Mouse (Mus musculus): ENCODE data around the gene Parp6. TPM values are rescaled to one million over a fixed set of nuclear protein-coding genes. Genes with fewer than 3 reads are reported as not detected.

Gene Parp6
- total RNA-seq (2021) = 10 to 100 TPM; 17.9 to 20.2 TPM

- intact Hi-C loops (cut with DNase I) = loop anchor here (2.0 to 5.0 kb wide), 2 partner anchors 41 to 62 kb away; partner anchors contain the start of gene Pkm
- peak; percentile 100 for DNase-seq (ENCODE audit: low spot score)
Observed at GRCm38 (mm10) chr9:59616622-59617306, at the start of gene Parp6. Gene Parp6, plus strand, starts transcription at chr9:59617284.

DNA sequence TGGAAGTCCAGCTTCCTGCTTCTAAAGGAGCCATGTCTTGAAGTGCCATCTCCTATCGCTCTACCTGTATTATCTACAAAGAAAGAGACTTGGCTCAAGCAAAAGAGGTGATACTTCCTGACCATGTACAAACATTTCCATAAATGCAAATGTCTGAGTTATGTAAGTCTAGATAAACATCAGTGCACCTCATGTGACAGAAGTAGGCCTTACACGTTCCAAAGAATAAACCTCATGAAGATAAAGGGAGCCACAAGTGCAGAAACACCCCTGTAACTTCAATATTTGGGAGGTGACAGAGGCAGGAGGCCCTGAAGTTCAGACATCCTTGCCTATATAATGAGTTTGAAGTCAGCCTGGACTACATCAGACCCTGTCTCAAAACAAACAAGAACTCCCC lies 45.2 kb upstream of the Parp6 start:
- DNase-seq (ENCODE audit: low spot score) = no peak
- intact Hi-C loops (cut with DNase I) = no loop called here

GRCm38 (mm10) chr9:59577401-59577800 lies 39.7 kb upstream of the Parp6 start:
- DNase-seq (ENCODE audit: low spot score) = no peak
- intact Hi-C loops (cut with DNase I) = no loop called here

- intact Hi-C loops (cut with DNase I) = no loop called here
- DNase-seq (ENCODE audit: low spot score) = peak; percentile 50
Observed at GRCm38 (mm10) chr9:59577844-59578504, 39.1 kb upstream of the Parp6 start, which contains the start of gene Celf6. Gene Celf6, plus strand, starts transcription at chr9:59577917.

GRCm38 (mm10) chr9:59578505-59578867 lies 38.6 kb upstream of the Parp6 start:
- no peak for DNase-seq (ENCODE audit: low spot score)
- intact Hi-C loops (cut with DNase I) = no loop called here

- intact Hi-C loops (cut with DNase I) = loop anchor here (1.0 kb wide), 1 partner anchor 18 kb away; no protein-coding TSS in a partner anchor
- DNase-seq (ENCODE audit: low spot score) = peak; percentile 27
Observed at GRCm38 (mm10) chr9:59584871-59585308, 32.2 kb upstream of the Parp6 start.

- intact Hi-C loops (cut with DNase I) = no loop called here
Observed at GRCm38 (mm10) chr9:59588252-59588651, 28.8 kb upstream of the Parp6 start.

DNA sequence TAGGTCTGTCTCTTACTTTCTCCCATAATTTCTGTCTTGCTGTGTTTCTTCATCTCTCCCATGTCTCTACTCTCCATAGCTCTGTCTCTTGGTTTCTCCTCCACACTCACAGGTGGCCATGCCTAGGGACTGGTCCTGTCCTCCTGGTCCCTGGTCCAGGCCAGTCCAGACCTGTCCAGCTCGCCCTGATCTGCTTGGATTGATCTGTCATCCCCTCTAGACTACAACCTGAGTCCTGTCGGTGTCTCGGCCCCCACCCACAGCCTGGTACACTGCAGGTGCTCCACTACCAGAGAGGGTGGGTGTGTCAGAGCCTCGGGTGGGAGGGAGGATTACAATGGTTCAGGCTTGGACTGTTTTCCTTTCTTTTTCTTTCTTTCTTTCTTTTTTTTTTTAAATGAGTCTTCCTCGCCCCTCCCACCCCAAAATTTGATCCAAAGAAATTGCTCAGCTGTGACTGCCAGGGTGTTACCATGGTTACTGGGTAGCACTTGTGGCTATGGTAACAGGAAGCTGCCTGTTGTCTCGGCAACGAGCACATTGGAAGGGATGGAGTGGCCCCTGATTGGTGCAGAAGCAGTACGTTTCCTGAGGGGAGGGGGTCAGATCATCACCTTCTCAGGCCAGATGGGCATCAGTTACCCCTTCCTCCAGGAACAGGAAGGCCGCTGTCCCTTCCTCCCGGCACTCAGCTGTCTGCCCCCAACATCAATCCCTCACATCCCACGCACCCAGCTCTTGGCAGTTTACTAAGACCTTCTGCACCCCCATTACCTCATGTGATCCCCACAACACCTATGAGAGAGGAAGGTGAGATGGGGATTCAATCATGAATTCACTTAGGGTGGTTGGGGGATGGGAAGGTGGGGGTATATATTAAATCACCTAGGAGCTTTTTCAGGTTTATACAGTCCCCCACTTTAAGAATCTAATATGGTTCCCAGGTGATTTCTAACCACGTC lies 28.1 kb upstream of the Parp6 start:
- intact Hi-C loops (cut with DNase I) = no loop called here
- DNase-seq (ENCODE audit: low spot score) = no peak

More at GRCm38 (mm10) chr9:59588252-59588651, 28.8 kb upstream of the Parp6 start:
- DNase-seq (ENCODE audit: low spot score) = no peak

DNA sequence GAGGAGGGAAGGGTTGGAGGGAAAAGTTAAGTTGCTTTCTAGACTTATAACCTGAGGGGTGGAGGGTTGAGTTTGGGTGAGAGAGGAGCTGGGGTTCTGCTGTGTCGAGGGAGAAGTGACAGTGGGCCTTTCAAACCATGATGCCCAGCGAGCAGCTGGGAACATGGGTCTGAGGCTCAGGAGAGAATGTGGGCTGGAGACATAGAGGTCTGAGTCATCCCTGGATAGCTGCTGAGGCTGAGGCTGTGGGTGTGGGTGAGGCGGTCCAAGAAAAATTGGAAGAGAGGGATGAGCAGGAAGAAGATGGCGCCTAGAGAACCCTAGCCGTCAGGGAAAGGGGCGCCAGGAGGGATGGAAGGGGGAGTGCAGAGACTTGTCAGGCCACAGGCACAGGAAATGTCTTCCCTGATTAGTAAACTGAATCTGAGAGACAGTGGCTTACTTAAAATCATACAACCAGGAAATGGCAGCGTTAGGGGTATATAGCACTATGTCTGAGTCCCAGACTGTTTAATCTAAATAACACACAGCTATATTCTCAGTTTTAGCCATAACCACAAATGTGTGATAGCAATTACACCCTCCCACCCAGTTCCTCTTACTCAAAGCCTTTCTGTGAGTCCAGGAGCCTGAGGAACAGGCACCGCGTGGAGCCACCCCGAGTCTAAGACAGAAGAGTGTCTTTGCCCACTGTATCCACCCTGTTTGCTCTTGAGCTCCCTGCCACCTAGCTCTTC lies 27.2 kb upstream of the Parp6 start:
- intact Hi-C loops (cut with DNase I) = no loop called here
- no peak for DNase-seq (ENCODE audit: low spot score)

DNA sequence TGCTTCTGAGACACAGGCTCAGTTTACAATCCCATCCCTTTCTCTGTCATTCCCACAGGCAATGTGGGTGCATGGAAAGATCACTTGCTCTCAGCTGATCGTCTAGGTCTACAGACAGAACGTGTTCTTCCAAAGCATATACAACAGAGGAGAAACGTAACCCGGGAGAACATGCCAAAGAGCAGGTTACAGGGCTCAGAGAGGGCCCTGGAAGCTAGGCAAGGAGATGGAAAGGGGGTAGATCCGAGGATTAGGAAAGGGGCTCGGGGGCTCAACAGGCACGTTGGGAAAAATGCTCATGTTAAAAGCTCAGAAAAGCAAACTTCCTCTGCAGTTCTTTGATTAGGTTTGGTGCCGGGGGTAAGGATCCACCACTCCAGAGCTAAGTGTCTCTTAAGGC lies 15.4 kb upstream of the Parp6 start:
- intact Hi-C loops (cut with DNase I) = no loop called here
- no peak for DNase-seq (ENCODE audit: low spot score)

GRCm38 (mm10) chr9:59605967-59606366 lies 11.1 kb upstream of the Parp6 start:
- DNase-seq (ENCODE audit: low spot score) = no peak

DNA sequence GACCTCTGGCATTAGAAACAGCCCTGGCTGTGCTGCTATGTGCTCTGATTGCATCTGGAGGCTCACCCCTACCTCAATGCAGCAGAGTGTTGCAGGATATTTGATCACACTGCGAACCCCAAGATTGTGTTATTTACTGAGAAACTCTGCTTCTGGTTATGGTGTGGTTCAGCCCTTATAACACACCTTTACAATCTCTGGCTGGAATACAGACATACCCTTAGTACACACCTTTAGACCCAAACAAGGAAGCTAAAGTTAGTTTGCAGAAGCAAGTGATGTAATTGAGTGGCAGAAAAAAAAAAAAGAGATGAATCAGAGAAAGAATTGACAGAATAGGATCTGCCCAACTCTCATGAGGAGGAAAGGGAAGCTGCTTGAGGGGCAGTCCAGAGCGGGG lies 6.1 kb upstream of the Parp6 start:
- intact Hi-C loops (cut with DNase I) = no loop called here
- DNase-seq (ENCODE audit: low spot score) = no peak

More at GRCm38 (mm10) chr9:59605967-59606366, 11.1 kb upstream of the Parp6 start:
- intact Hi-C loops (cut with DNase I) = no loop called here

- no peak for DNase-seq (ENCODE audit: low spot score)
- intact Hi-C loops (cut with DNase I) = loop anchor here (2.0 to 5.0 kb wide), 2 partner anchors 42 to 63 kb away; partner anchors contain the start of gene Pkm
Observed at GRCm38 (mm10) chr9:59615797-59616196, 1.3 kb upstream of the Parp6 start.

DNA sequence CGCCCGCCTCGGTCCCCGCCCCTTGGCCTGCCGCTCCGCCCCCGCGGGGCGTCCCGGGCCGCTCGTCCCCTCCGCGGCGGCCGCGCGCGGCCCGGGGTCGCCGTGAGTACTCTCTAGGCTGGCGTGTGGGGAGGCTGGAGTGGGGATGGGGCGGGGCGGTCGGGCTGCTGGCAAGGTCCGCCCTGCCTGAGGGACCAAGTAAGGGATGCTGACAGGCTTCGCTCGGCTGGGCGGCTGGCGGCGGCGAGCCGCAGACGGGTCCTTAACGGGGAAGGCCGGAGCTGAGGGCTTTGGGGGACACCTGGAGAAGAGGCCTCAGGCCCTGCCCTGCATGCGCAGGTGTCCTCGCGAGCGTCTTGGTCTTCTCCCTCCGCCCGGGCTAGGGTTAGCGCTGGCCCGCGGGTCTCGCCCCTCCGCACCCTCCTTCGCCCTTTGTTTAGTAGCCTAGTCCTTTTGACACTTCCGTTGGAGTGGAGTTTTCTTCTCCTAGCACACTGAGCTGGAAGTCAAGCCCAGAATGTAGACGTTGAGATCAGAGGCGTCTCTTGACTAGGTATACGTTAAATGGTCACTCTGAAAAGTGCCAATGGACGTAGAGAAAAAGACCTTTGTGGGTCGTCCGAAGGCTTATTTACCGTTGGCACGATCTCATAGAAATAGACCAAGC lies 356 bp downstream of the Parp6 start:
- intact Hi-C loops (cut with DNase I) = loop anchor here (2.0 to 5.0 kb wide), 2 partner anchors 40 to 61 kb away; partner anchors contain the start of gene Pkm

GRCm38 (mm10) chr9:59638372-59638771 lies 21.3 kb downstream of the Parp6 start:
- intact Hi-C loops (cut with DNase I) = no loop called here
- no peak for DNase-seq (ENCODE audit: low spot score)

More for the DNA sequence above, 356 bp downstream of the Parp6 start:
- DNase-seq (ENCODE audit: low spot score) = no peak

- DNase-seq (ENCODE audit: low spot score) = no peak
- intact Hi-C loops (cut with DNase I) = loop anchor here (5.0 kb wide), 1 partner anchor 37 kb away; no protein-coding TSS in a partner anchor
Observed at GRCm38 (mm10) chr9:59639936-59640335, 22.9 kb downstream of the Parp6 start.

GRCm38 (mm10) chr9:59641320-59641719 lies 24.2 kb downstream of the Parp6 start:
- intact Hi-C loops (cut with DNase I) = loop anchor here (5.0 kb wide), 1 partner anchor 36 kb away; no protein-coding TSS in a partner anchor
- no peak for DNase-seq (ENCODE audit: low spot score)

DNA sequence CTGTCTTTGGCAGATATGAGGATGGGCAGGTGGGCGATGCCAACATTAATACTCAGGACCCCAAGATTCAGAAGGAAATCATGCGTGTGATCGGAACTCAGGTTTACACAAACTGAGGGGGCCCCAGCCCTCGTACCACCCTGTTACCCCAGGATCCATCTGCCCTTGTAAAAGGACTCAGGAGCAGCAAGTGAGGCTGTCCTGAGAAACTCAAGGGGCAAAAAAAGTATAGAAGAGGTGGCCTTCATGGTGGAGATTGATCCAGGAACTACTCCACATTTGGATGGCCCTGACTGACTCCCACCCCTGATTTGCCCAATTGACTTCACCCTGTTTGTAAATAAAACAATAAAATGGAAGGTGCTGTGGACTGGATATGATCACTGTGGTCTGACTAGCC lies 32.8 kb downstream of the Parp6 start:
- intact Hi-C loops (cut with DNase I) = no loop called here
- no peak for DNase-seq (ENCODE audit: low spot score)

DNA sequence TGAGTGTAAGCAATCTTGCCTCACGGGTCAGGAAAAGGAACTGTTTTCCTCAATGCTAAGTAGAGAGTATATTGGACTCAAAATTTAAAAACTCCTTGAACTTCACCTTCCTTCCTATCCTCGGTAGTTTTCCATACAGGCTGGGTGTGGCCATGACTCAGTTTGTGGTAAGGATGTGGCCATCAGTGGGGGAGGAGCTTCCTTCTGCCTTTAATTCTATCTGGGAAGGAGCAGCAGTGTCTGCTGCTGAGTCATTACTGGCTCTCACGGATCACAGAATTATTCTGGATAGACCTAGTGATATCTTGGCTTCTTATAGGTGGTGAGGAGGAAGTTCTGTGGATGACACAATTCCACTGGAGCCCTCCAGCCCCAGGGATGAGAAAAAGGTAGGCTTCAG lies 36.3 kb downstream of the Parp6 start:
- no peak for DNase-seq (ENCODE audit: low spot score)
- intact Hi-C loops (cut with DNase I) = no loop called here
